ENCODE assay signal across 16 mouse cellular contexts in genomic region chr10:56375906-56376468, GRCm38 (mm10). TPM values are rescaled to one million over a fixed set of nuclear protein-coding genes. Genes with fewer than 3 reads are reported as not detected.
DNase-seq lines count a peak whose midpoint lies in the region; ATAC-seq and TF ChIP-seq lines count a peak whose summit lies in the region.
"Had no signal": no experiment of that assay in that cellular context is flagged by ENCODE, and none has a peak within 500 bp of the region (broad histone marks: within the 10 kb centered on the region; RNA-seq: fewer than 3 reads in every experiment).

No protein-coding gene starts in this region.

- H3K4me3 ChIP-seq in neural tube, embryonic 13.5 days, result no peak overlapping the region
- H3K4me3 ChIP-seq in embryonic facial prominence, embryonic 15.5 days (replicated peaks), result no peak overlapping the region
- no peak overlapping the region for H3K4me3 ChIP-seq in stomach, postnatal 0 days (ENCODE audit: low read depth, low read length)
- H3K4me3 ChIP-seq in liver, embryonic 11.5 days (ENCODE audit: low read depth, low read length), result no peak overlapping the region

- no peak overlapping the region for H3K9ac ChIP-seq in neural tube, embryonic 13.5 days
- no peak overlapping the region for H3K9ac ChIP-seq in embryonic facial prominence, embryonic 15.5 days
- no peak overlapping the region for H3K9ac ChIP-seq in stomach, postnatal 0 days (ENCODE audit: low read length)
- H3K9ac ChIP-seq in liver, embryonic 11.5 days (ENCODE audit: low read depth, low read length), result no peak overlapping the region
- H3K9ac ChIP-seq: limb, embryonic 15.5 days; lung, embryonic 15.5 days had no signal

- H3K27ac ChIP-seq in neural tube, embryonic 13.5 days (replicated peaks), result no peak overlapping the region
- peak overlapping the region; percentile 55 for H3K27ac ChIP-seq in embryonic facial prominence, embryonic 15.5 days (replicated peaks)
- 0 out of 2 replicates have a peak overlapping the region, but pooled peaks have one; percentile 18 for H3K27ac ChIP-seq in stomach, postnatal 0 days (replicated peaks)
- no peak overlapping the region for H3K27ac ChIP-seq in liver, embryonic 11.5 days (ENCODE audit: low read depth, low read length)
- H3K27ac ChIP-seq: kidney, postnatal 0 days; limb, embryonic 15.5 days; lung, embryonic 15.5 days had no signal

- H3K27me3 ChIP-seq in neural tube, embryonic 13.5 days, result peaks cover 23% of the 10 kb centered on the region
- no peaks in the 10 kb centered on the region for H3K27me3 ChIP-seq in embryonic facial prominence, embryonic 15.5 days
- H3K27me3 ChIP-seq in stomach, postnatal 0 days (ENCODE audit: control insufficient read depth, insufficient read depth, low read length), result no peaks in the 10 kb centered on the region
- H3K27me3 ChIP-seq in liver, embryonic 11.5 days (replicated peaks; ENCODE audit: control insufficient read depth, insufficient read depth, low read length), result no peaks in the 10 kb centered on the region
- H3K27me3 ChIP-seq: limb, embryonic 15.5 days; lung, embryonic 15.5 days had no signal

- no peak for TF ChIP-seq CTCF in stomach, postnatal 0 days (IDR thresholded peaks at IDR 0.05; ENCODE audit: low read depth)

- intact Hi-C loops in heart, postnatal 14 days (cut with DNase I), result loop anchor here (2.0 to 5.0 kb wide), 3 partner anchors 223 to 465 kb away; no protein-coding TSS in a partner anchor

- H3K4me1 ChIP-seq in neural tube, embryonic 13.5 days (replicated peaks), result peaks cover 41% of the 10 kb centered on the region
- H3K4me1 ChIP-seq in embryonic facial prominence, embryonic 15.5 days, result 0 out of 2 replicates have a peak, but pooled peaks cover 10% of the 10 kb centered on the region
- no peaks in the 10 kb centered on the region for H3K4me1 ChIP-seq in stomach, postnatal 0 days (replicated peaks; ENCODE audit: control insufficient read depth, insufficient read depth)
- H3K4me1 ChIP-seq in liver, embryonic 11.5 days (replicated peaks; ENCODE audit: control insufficient read depth, insufficient read depth, low read length), result no peaks in the 10 kb centered on the region
- H3K4me1 ChIP-seq: limb, embryonic 15.5 days had no signal

- no peak for TF ChIP-seq EP300 in stomach, postnatal 0 days (optimal IDR thresholded peaks at IDR 0.05)

- WGBS in neural tube, embryonic 13.5 days, result 15% methylated on average over 9 of the region's 9 CpGs
- WGBS in embryonic facial prominence, embryonic 15.5 days, result 43% methylated on average over 9 of the region's 9 CpGs
- 44% methylated on average over 9 of the region's 9 CpGs for WGBS in stomach, postnatal 0 days
- WGBS in liver, embryonic 11.5 days, result 39% methylated on average over 9 of the region's 9 CpGs

- DNase-seq in heart, adult 11 months, result peak; percentile 91
- no peak for DNase-seq in heart, postnatal 14 days
- no peak for DNase-seq in neural tube, embryonic 10.5 days (ENCODE audit: extremely low spot score, low spot score)
- DNase-seq in stomach, postnatal 0 days (ENCODE audit: low spot score), result no peak
- DNase-seq in liver, embryonic 11.5 days (ENCODE audit: low spot score), result no peak
- DNase-seq in cerebellum, adult 11-12 months, result no peak
- DNase-seq: adrenal gland, postnatal 10 days; cerebellum, postnatal 36 days; gastrocnemius, postnatal 36 days had no signal

- H3K4me2 ChIP-seq in neural tube, embryonic 13.5 days, result peak overlapping the region; percentile 87; the same call in 1 of the 2 replicates
- H3K4me2 ChIP-seq in embryonic facial prominence, embryonic 15.5 days (replicated peaks), result peak overlapping the region; percentile 53; the same call in 1 of the 2 replicates
- no peak overlapping the region for H3K4me2 ChIP-seq in stomach, postnatal 0 days (replicated peaks; ENCODE audit: low read depth)
- H3K4me2 ChIP-seq in liver, embryonic 11.5 days, result no peak overlapping the region

- ATAC-seq in neural tube, embryonic 13.5 days (ENCODE audit: low read depth), result no peak
- ATAC-seq in embryonic facial prominence, embryonic 15.5 days (ENCODE audit: insufficient number of reproducible peaks, low FRiP score, low TSS enrichment, low read depth), result no peak
- no peak for ATAC-seq in stomach, postnatal 0 days (ENCODE audit: low FRiP score, low TSS enrichment)
- no peak for ATAC-seq in liver, embryonic 11.5 days (replicated peaks; ENCODE audit: low FRiP score)
- ATAC-seq: forebrain, embryonic 14.5 days; Patski had no signal

- H3K36me3 ChIP-seq in neural tube, embryonic 13.5 days, result no peaks in the 10 kb centered on the region
- H3K36me3 ChIP-seq in embryonic facial prominence, embryonic 15.5 days, result no peaks in the 10 kb centered on the region
- H3K36me3 ChIP-seq in stomach, postnatal 0 days (ENCODE audit: control insufficient read depth, insufficient read depth, low read length), result no peaks in the 10 kb centered on the region
- H3K36me3 ChIP-seq in liver, embryonic 11.5 days (ENCODE audit: control insufficient read depth, insufficient read depth, low read length), result no peaks in the 10 kb centered on the region
- H3K36me3 ChIP-seq: limb, embryonic 15.5 days; lung, embryonic 15.5 days had no signal

- H3K9me3 ChIP-seq in neural tube, embryonic 13.5 days, result no peaks in the 10 kb centered on the region
- no peaks in the 10 kb centered on the region for H3K9me3 ChIP-seq in embryonic facial prominence, embryonic 15.5 days (replicated peaks)
- no peaks in the 10 kb centered on the region for H3K9me3 ChIP-seq in stomach, postnatal 0 days (ENCODE audit: control insufficient read depth, low read length)
- H3K9me3 ChIP-seq in liver, embryonic 11.5 days (ENCODE audit: control insufficient read depth, low read length), result no peaks in the 10 kb centered on the region
- H3K9me3 ChIP-seq: limb, embryonic 15.5 days; lung, embryonic 15.5 days had no signal

RNA-seq across cellular contexts. Expression of gene Gja1, which starts 1.1 kb away (rescaled TPM):
- 100 to 1,000 TPM; 436 to 469 TPM for total RNA-seq in heart, postnatal 14 days (2021)
- 104 and 109 TPM in 2 replicates for polyA plus RNA-seq in neural tube, embryonic 13.5 days (2015; fragmentation: Nextera tagmentation; extraction: Ambion mirVana)
- polyA plus RNA-seq in embryonic facial prominence, embryonic 15.5 days (2015; fragmentation: Nextera tagmentation; extraction: Ambion mirVana), result 339 and 357 TPM in 2 replicates
- polyA plus RNA-seq in stomach, postnatal 0 days (2015; fragmentation: Nextera tagmentation; extraction: Ambion mirVana), result 136 and 141 TPM in 2 replicates
- polyA plus RNA-seq in liver, embryonic 11.5 days (2014; fragmentation: Nextera tagmentation; extraction: Ambion mirVana), result 47.2 and 49.6 TPM in 2 replicates

Comparison
In these comparisons a context has a peak if more than half of its experiments do, and no peak if none do; other contexts are left out.
1. H3K27ac ChIP-seq: peak in embryonic facial prominence, embryonic 15.5 days (single experiment) and stomach, postnatal 0 days (single experiment); none in neural tube, embryonic 13.5 days (single experiment) and liver, embryonic 11.5 days (single experiment).
2. H3K4me2 ChIP-seq: peak in neural tube, embryonic 13.5 days (single experiment) and embryonic facial prominence, embryonic 15.5 days (single experiment); none in stomach, postnatal 0 days (single experiment) and liver, embryonic 11.5 days (single experiment).